Mouse (Mus musculus) heart, embryonic 12.5 days (tissue): ENCODE measurements around the gene Itgb8. TPM values are rescaled to one million over a fixed set of nuclear protein-coding genes. Genes with fewer than 3 reads are reported as not detected.

Experiments used
- ATAC-seq: fragments of 200-750 bp; cut with Nextera tagmentation; 2 replicates; pipeline ENCODE4 v1.8.0; 2017; ENCODE audit warnings: moderate TSS enrichment, moderate library complexity; ENCODE audit not compliant: insufficient number of reproducible peaks, low FRiP score
- H3K27ac ChIP-seq: fragments of 300-500 bp; sonication (generic); 2 replicates; pipeline ENCODE4 v1.5.1; 2016; ENCODE audit warnings: mild to moderate bottlenecking, moderate library complexity; ENCODE audit not compliant: poor library complexity, severe bottlenecking
- H3K27me3 ChIP-seq: fragments of 300-500 bp; sonication (generic); replicated peaks from 2 replicates; pipeline ENCODE4 v1.6.1; 2016; ENCODE audit warnings: mild to moderate bottlenecking, moderate library complexity
- H3K36me3 ChIP-seq: fragments of 300-500 bp; sonication (generic); 2 replicates; pipeline ENCODE4 v1.6.1; 2016; ENCODE audit warnings: mild to moderate bottlenecking, moderate library complexity
- H3K4me1 ChIP-seq: fragments of 300-500 bp; sonication (generic); replicated peaks from 2 replicates; pipeline ENCODE4 v1.6.1; 2016; ENCODE audit warnings: mild to moderate bottlenecking
- H3K4me2 ChIP-seq: fragments of 300-500 bp; sonication (generic); 2 replicates; pipeline ENCODE4 v1.6.1; 2016; ENCODE audit warnings: mild to moderate bottlenecking, moderate library complexity
- H3K4me3 ChIP-seq: fragments of 300-500 bp; sonication (generic); 2 replicates; pipeline ENCODE4 v1.5.1; 2016; ENCODE audit warnings: mild to moderate bottlenecking
- H3K9ac ChIP-seq: fragments of 300-500 bp; sonication (generic); 2 replicates; pipeline ENCODE4 v1.6.1; 2016; ENCODE audit warnings: mild to moderate bottlenecking, moderate library complexity
- H3K9me3 ChIP-seq: fragments of 300-500 bp; sonication (generic); replicated peaks from 2 replicates; pipeline ENCODE4 v1.6.1; 2016; ENCODE audit warnings: mild to moderate bottlenecking, moderate library complexity
- WGBS: fragments of 180-500 bp; shearing (Covaris S2); methylation state at CpG from one replicate; pipeline ENCODE4 v1.1.7; 2016; 5-methylcytosine and 5-hydroxymethylcytosine counted together
- polyA plus RNA-seq: library from polyadenylated mRNA; unstranded; fragments of >200 nt; fragmentation: Nextera tagmentation; extraction: Ambion mirVana; gene quantifications from 2 replicates; pipeline ENCODE4 v1.2.1, GENCODE M21; 2016

Gene Itgb8
- polyA plus RNA-seq, 1 experiment from 2014 or later, result 5.9 TPM

- ATAC-seq, result no peak
- Histone ChIP-seq H3K27ac (no peak overlapping the region), H3K4me1 (0 out of 2 replicates have a peak, but pooled peaks cover 3% of the 10 kb centered on the region), H3K4me2 (no peak overlapping the region), H3K9ac (no peak overlapping the region), H3K4me3 (no peak overlapping the region), H3K27me3 (no peaks in the 10 kb centered on the region), H3K9me3 (no peaks in the 10 kb centered on the region), H3K36me3 (no peaks in the 10 kb centered on the region)
- WGBS, result 73% methylated on average over 2 of the region's 2 CpGs
These were observed 29.1 kb downstream of the Itgb8 start for GRCm38 (mm10) chr12:119209384-119210072.

GRCm38 (mm10) chr12:119207464-119207801, 31.2 kb downstream of the Itgb8 start:
- Histone ChIP-seq H3K4me2 (no peak overlapping the region), H3K27me3 (no peaks in the 10 kb centered on the region), H3K27ac (no peak overlapping the region), H3K4me1 (0 out of 2 replicates have a peak, but pooled peaks cover 3% of the 10 kb centered on the region), H3K9ac (no peak overlapping the region), H3K36me3 (no peaks in the 10 kb centered on the region), H3K9me3 (no peaks in the 10 kb centered on the region), H3K4me3 (no peak overlapping the region)
- WGBS, result 58% methylated on average over 1 of the region's 1 CpGs
- no peak for ATAC-seq

- no peaks in the 10 kb centered on the region for H3K27me3 ChIP-seq
- H3K4me3 ChIP-seq, result no peak overlapping the region
- 0 out of 2 replicates have a peak, but pooled peaks cover 3% of the 10 kb centered on the region for H3K36me3 ChIP-seq
- no peak overlapping the region for H3K4me2 ChIP-seq
- no peaks in the 10 kb centered on the region for H3K9me3 ChIP-seq
- H3K4me1 ChIP-seq, result 0 out of 2 replicates have a peak, but pooled peaks cover 3% of the 10 kb centered on the region
- H3K27ac ChIP-seq, result no peak overlapping the region
- no peak overlapping the region for H3K9ac ChIP-seq
- WGBS, result 65% methylated on average over 6 of the region's 6 CpGs
- no peak for ATAC-seq
These were observed 31.7 kb downstream of the Itgb8 start for GRCm38 (mm10) chr12:119206711-119207463.

- Histone ChIP-seq H3K4me3 (no peak overlapping the region), H3K4me1 (no peaks in the 10 kb centered on the region), H3K4me2 (no peak overlapping the region), H3K9me3 (no peaks in the 10 kb centered on the region), H3K9ac (no peak overlapping the region), H3K36me3 (0 out of 2 replicates have a peak, but pooled peaks cover 5% of the 10 kb centered on the region), H3K27ac (no peak overlapping the region), H3K27me3 (no peaks in the 10 kb centered on the region)
- ATAC-seq, result no peak
- WGBS, result 71% methylated on average over 2 of the region's 2 CpGs
These were observed 34.2 kb downstream of the Itgb8 start for GRCm38 (mm10) chr12:119204411-119204810.

GRCm38 (mm10) chr12:119202766-119203165, 35.8 kb downstream of the Itgb8 start:
- H3K4me1 ChIP-seq, result no peaks in the 10 kb centered on the region
- no peak overlapping the region for H3K4me2 ChIP-seq
- ATAC-seq, result no peak
- no peaks in the 10 kb centered on the region for H3K27me3 ChIP-seq
- H3K27ac ChIP-seq, result no peak overlapping the region
- no peak overlapping the region for H3K4me3 ChIP-seq
- no peak overlapping the region for H3K9ac ChIP-seq
- WGBS, result 79% methylated on average over 2 of the region's 2 CpGs
- 0 out of 2 replicates have a peak, but pooled peaks cover 5% of the 10 kb centered on the region for H3K36me3 ChIP-seq
- H3K9me3 ChIP-seq, result no peaks in the 10 kb centered on the region

- no peak overlapping the region for H3K4me3 ChIP-seq
- H3K9me3 ChIP-seq, result no peaks in the 10 kb centered on the region
- no peaks in the 10 kb centered on the region for H3K4me1 ChIP-seq
- no peaks in the 10 kb centered on the region for H3K27me3 ChIP-seq
- H3K27ac ChIP-seq, result no peak overlapping the region
- ATAC-seq, result no peak
- H3K36me3 ChIP-seq, result 0 out of 2 replicates have a peak, but pooled peaks cover 9% of the 10 kb centered on the region
- no peak overlapping the region for H3K9ac ChIP-seq
- H3K4me2 ChIP-seq, result no peak overlapping the region
These were observed 43.5 kb downstream of the Itgb8 start for GRCm38 (mm10) chr12:119195145-119195544.

GRCm38 (mm10) chr12:119189814-119190213, 48.8 kb downstream of the Itgb8 start:
- Histone ChIP-seq H3K4me3 (no peak overlapping the region), H3K27ac (no peak overlapping the region), H3K27me3 (no peaks in the 10 kb centered on the region), H3K4me1 (no peaks in the 10 kb centered on the region), H3K9ac (no peak overlapping the region), H3K4me2 (no peak overlapping the region), H3K9me3 (no peaks in the 10 kb centered on the region), H3K36me3 (0 out of 2 replicates have a peak, but pooled peaks cover 9% of the 10 kb centered on the region)
- WGBS, result 62% methylated on average over 8 of the region's 8 CpGs
- no peak for ATAC-seq

GRCm38 (mm10) chr12:119185441-119185840, 53.2 kb downstream of the Itgb8 start:
- Histone ChIP-seq H3K4me2 (no peak overlapping the region), H3K9ac (no peak overlapping the region), H3K9me3 (no peaks in the 10 kb centered on the region), H3K4me1 (no peaks in the 10 kb centered on the region), H3K36me3 (0 out of 2 replicates have a peak, but pooled peaks cover 2% of the 10 kb centered on the region), H3K4me3 (no peak overlapping the region), H3K27ac (no peak overlapping the region), H3K27me3 (no peaks in the 10 kb centered on the region)
- WGBS, result 86% methylated on average over 1 of the region's 1 CpGs
- no peak for ATAC-seq

GRCm38 (mm10) chr12:119182215-119182924, 56.2 kb downstream of the Itgb8 start:
- no peak overlapping the region for H3K9ac ChIP-seq
- no peak overlapping the region for H3K4me3 ChIP-seq
- no peak for ATAC-seq
- no peaks in the 10 kb centered on the region for H3K4me1 ChIP-seq
- no peak overlapping the region for H3K27ac ChIP-seq
- no peaks in the 10 kb centered on the region for H3K9me3 ChIP-seq
- H3K36me3 ChIP-seq, result no peaks in the 10 kb centered on the region
- no peak overlapping the region for H3K4me2 ChIP-seq
- 77% methylated on average over 2 of the region's 2 CpGs for WGBS
- H3K27me3 ChIP-seq, result no peaks in the 10 kb centered on the region

GRCm38 (mm10) chr12:119176017-119176416, 62.6 kb downstream of the Itgb8 start:
- H3K27ac ChIP-seq, result no peak overlapping the region
- H3K27me3 ChIP-seq, result no peaks in the 10 kb centered on the region
- H3K9me3 ChIP-seq, result no peaks in the 10 kb centered on the region
- 82% methylated on average over 2 of the region's 2 CpGs for WGBS
- ATAC-seq, result no peak
- H3K4me3 ChIP-seq, result no peak overlapping the region
- H3K9ac ChIP-seq, result no peak overlapping the region
- no peak overlapping the region for H3K4me2 ChIP-seq
- 0 out of 2 replicates have a peak, but pooled peaks cover 4% of the 10 kb centered on the region for H3K36me3 ChIP-seq
- H3K4me1 ChIP-seq, result no peaks in the 10 kb centered on the region
